Mouse (Mus musculus) hindbrain, embryonic 14.5 days (tissue): ENCODE results near the gene Clec2d. TPM values are rescaled to one million over a fixed set of nuclear protein-coding genes. Genes with fewer than 3 reads are reported as not detected.

Source experiments
- ATAC-seq: fragments of 200-750 bp; cut with Nextera tagmentation; 2 replicates; pipeline ENCODE4 v1.8.0; 2017; ENCODE audit warnings: moderate number of reproducible peaks, mild to moderate bottlenecking, moderate TSS enrichment, moderate library complexity; ENCODE audit not compliant: low FRiP score
- DNase-seq: peaks from one replicate; pipeline ENCODE4 v3.0.0-alpha.2; 2015; ENCODE audit warnings: low spot score
- H3K27ac ChIP-seq: fragments of 300-500 bp; sonication (generic); 2 replicates; pipeline ENCODE4 v1.5.1; 2014; ENCODE audit warnings: mild to moderate bottlenecking, moderate library complexity
- H3K27me3 ChIP-seq: fragments of 300-500 bp; sonication (generic); 2 replicates; pipeline ENCODE4 v1.6.1; 2014; ENCODE audit warnings: mild to moderate bottlenecking, low read length, mixed read lengths; ENCODE audit not compliant: control insufficient read depth, insufficient read depth
- H3K36me3 ChIP-seq: fragments of 300-500 bp; sonication (generic); replicated peaks from 2 replicates; pipeline ENCODE4 v1.6.1; 2014; ENCODE audit not compliant: control insufficient read depth, insufficient read depth
- H3K4me1 ChIP-seq: fragments of 300-500 bp; sonication (generic); replicated peaks from 2 replicates; pipeline ENCODE4 v1.6.1; 2014; ENCODE audit warnings: antibody characterized with exemption, low read length, mixed read lengths; ENCODE audit not compliant: control insufficient read depth, insufficient read depth
- H3K4me2 ChIP-seq: fragments of 300-500 bp; sonication (generic); replicated peaks from 2 replicates; pipeline ENCODE4 v1.6.1; 2014; ENCODE audit warnings: mild to moderate bottlenecking, moderate library complexity
- H3K4me3 ChIP-seq: fragments of 300-500 bp; sonication (generic); replicated peaks from 2 replicates; pipeline ENCODE4 v1.5.1; 2014; ENCODE audit warnings: mild to moderate bottlenecking, low read length
- H3K9ac ChIP-seq: fragments of 300-500 bp; sonication (generic); 2 replicates; pipeline ENCODE4 v1.6.1; 2014
- H3K9me3 ChIP-seq: fragments of 300-500 bp; sonication (generic); 2 replicates; pipeline ENCODE4 v1.6.1; 2016; ENCODE audit warnings: low read length; ENCODE audit not compliant: control insufficient read depth
- WGBS: fragments of 180-500 bp; shearing (Covaris S2); extraction: QIAGEN DNeasy Blood & Tissue Kit; methylation state at CpG from one replicate; pipeline ENCODE4 v1.1.7; 2014; 5-methylcytosine and 5-hydroxymethylcytosine counted together
- polyA plus RNA-seq: library from polyadenylated mRNA; unstranded; fragments of >200 nt; fragmentation: Nextera tagmentation; extraction: Ambion mirVana; gene quantifications from 2 replicates; pipeline ENCODE4 v1.2.1, GENCODE M21; 2014

Gene Clec2d
- polyA plus RNA-seq, 1 experiment from 2014 or later = 0.37 TPM

DNA sequence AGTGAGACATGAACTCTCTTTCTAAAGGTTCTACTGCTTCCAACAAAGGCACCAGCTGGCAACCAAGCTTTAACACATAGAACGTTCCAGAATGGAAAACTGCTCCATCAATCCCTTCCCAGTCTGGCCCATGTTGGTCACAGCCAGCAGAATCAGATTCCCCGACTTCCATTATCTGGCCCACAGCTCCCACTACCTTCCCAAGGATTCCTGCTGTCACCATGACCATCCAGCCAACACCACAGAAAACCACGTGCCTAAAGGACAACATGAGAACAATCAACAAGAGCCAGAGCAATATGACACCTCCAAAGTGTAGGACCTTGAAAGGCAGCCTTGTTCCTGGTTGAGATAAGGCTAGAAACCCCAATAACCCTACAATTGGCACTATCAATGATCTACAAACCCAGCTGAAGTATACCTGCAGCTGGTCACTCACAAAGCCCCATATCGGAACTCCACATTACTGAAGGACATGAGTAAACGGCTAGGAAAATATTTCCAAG is 37.8 kb downstream of the Clec2d start:
- no peak overlapping the region for H3K4me2 ChIP-seq
- H3K36me3 ChIP-seq = no peaks in the 10 kb centered on the region
- no peak overlapping the region for H3K27ac ChIP-seq
- no peaks in the 10 kb centered on the region for H3K4me1 ChIP-seq
- no peaks in the 10 kb centered on the region for H3K27me3 ChIP-seq
- 89% methylated on average over 5 of the region's 5 CpGs for WGBS
- no peaks in the 10 kb centered on the region for H3K9me3 ChIP-seq
- H3K4me3 ChIP-seq = no peak overlapping the region
- ATAC-seq = no peak
- no peak overlapping the region for H3K9ac ChIP-seq
- no peak for DNase-seq

DNA sequence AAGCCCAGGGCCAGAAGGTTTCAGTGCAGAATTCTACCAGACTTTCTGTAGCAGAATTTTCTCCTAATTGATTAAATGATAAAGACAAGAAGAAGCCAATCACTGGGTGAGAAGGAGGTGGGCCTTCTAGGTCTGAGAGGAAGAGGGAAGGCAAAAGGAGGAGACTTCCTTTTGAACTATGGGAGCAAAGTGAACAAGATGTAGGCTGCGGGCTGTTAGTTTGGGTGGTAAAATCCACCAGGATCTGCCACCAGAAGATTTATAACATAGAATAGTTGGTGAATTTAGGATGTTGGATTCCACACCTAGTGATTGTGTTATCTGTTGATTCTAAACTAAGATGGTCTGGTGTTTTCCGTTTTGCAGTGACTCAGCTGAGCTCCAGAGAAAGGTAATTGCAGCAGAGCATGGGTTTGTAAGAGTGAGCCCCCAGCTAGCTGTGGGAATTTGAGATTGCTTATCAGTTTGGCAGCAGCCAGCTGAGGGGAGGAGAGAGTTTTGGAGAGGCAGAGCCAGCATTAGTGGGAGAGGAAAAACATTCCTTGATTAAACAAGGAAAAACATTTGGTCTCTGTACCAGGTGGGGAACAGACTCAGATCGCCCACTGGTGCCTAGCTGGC is 39.6 kb downstream of the Clec2d start:
- Histone ChIP-seq H3K9ac (no peak overlapping the region), H3K27ac (no peak overlapping the region), H3K27me3 (no peaks in the 10 kb centered on the region), H3K9me3 (no peaks in the 10 kb centered on the region), H3K4me3 (no peak overlapping the region), H3K4me1 (no peaks in the 10 kb centered on the region), H3K4me2 (no peak overlapping the region), H3K36me3 (no peaks in the 10 kb centered on the region)
- 87% methylated on average over 3 of the region's 3 CpGs for WGBS
- ATAC-seq = no peak
- DNase-seq = no peak

DNA sequence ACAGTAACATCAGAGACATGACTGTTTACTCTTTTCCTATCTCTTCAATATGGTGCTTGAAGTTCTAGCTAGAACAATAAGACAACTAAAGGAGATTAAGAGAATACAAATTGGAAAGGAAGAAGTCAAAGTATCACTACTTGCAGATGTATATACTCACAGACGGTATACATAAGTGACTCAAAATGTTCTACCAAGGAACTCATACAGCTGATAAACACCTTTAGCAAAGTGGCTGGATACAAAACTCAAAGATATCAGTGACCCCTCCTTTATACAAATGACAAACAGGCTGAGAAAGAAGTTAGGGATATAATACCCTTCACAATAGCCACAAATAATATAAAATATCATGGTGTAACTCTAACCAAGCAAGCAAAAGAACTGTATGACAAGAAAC is 40.6 kb downstream of the Clec2d start:
- ATAC-seq (no peak), DNase-seq (no peak)
- Histone ChIP-seq H3K9ac (no peak overlapping the region), H3K27me3 (no peaks in the 10 kb centered on the region), H3K27ac (no peak overlapping the region), H3K4me3 (no peak overlapping the region), H3K4me2 (no peak overlapping the region), H3K36me3 (no peaks in the 10 kb centered on the region), H3K9me3 (no peaks in the 10 kb centered on the region), H3K4me1 (no peaks in the 10 kb centered on the region)
- 93% methylated on average over 1 of the region's 1 CpGs for WGBS

DNA sequence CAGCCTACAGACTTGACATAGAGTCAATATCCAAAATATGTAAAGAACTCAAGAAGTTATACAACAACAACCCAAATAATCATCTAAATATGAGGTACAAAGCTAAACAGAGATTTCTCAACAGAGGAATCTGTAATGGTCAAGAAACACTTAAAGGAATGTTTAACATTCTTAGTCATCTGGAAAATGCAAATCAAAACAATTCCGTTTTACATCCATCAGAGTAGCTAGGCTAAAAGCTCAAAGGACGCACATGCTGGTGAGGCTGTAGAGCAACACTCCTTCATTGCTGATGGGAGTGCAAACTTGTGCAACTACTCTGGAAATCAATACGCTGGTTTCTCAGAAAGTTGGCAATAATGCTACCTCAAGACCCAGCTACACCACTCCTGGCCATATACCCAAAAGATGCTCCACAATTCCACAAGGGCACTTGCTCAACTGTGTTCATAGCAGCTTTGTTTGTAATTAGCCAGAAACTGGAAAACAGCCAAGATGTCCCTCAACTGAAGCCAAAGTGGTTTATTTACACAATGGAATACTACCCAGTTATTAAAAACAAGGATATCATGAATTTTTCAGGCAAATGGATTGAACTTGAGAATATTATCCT is 41.9 kb downstream of the Clec2d start:
- Histone ChIP-seq H3K4me3 (no peak overlapping the region), H3K27ac (no peak overlapping the region), H3K4me1 (no peaks in the 10 kb centered on the region), H3K9me3 (no peaks in the 10 kb centered on the region), H3K4me2 (no peak overlapping the region), H3K9ac (no peak overlapping the region), H3K27me3 (no peaks in the 10 kb centered on the region), H3K36me3 (no peaks in the 10 kb centered on the region)
- no peak for DNase-seq
- no peak for ATAC-seq
- 92% methylated on average over 3 of the region's 3 CpGs for WGBS

DNA sequence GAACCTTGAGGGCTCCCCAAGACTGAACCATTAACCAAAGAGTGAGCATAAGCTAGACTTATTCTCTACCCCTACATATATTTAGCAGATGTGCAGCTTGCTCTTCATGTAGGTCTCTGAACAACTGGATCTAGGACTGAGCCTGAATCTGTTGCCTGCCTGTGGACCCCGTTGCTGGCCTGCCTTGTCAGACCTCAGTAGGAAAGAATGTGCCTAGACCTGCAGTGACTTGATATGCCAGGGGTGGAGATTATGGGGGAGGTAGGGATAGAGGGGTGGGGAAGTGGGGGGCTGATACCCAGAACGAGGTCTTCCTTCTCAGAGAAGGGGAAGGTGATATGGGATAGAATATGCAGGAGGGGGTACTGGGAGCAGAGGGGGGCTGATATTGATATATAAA is 43.2 kb downstream of the Clec2d start:
- ATAC-seq (no peak), DNase-seq (no peak)
- Histone ChIP-seq H3K9me3 (no peaks in the 10 kb centered on the region), H3K4me1 (no peaks in the 10 kb centered on the region), H3K4me3 (no peak overlapping the region), H3K9ac (no peak overlapping the region), H3K27ac (no peak overlapping the region), H3K4me2 (no peak overlapping the region), H3K36me3 (no peaks in the 10 kb centered on the region), H3K27me3 (no peaks in the 10 kb centered on the region)
- WGBS = 75% methylated on average over 2 of the region's 2 CpGs

DNA sequence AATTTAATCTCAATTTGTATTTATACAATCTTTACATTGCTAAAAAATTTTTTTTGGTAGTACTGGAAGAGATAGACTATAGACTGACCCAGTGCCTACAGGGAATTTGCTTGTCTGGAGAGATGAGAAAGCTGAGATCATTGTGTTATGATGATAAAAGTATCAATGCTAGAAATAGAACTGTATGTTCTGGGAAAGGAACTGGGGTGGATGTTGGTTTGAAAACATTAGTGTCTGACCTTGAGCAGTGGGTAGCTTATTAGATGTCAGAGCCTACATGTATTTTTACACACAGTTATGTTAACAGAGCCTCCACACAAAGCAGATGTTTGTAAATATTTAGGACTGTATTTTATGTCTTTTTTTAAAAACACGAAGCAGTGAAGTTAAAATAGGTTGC is 43.7 kb downstream of the Clec2d start:
- DNase-seq (no peak), ATAC-seq (no peak)
- no peak overlapping the region for H3K27ac ChIP-seq
- H3K9ac ChIP-seq = no peak overlapping the region
- no peaks in the 10 kb centered on the region for H3K9me3 ChIP-seq
- no peak overlapping the region for H3K4me3 ChIP-seq
- H3K36me3 ChIP-seq = no peaks in the 10 kb centered on the region
- H3K4me2 ChIP-seq = no peak overlapping the region
- H3K4me1 ChIP-seq = no peaks in the 10 kb centered on the region
- no peaks in the 10 kb centered on the region for H3K27me3 ChIP-seq
- WGBS = 89% methylated on average over 1 of the region's 1 CpGs

DNA sequence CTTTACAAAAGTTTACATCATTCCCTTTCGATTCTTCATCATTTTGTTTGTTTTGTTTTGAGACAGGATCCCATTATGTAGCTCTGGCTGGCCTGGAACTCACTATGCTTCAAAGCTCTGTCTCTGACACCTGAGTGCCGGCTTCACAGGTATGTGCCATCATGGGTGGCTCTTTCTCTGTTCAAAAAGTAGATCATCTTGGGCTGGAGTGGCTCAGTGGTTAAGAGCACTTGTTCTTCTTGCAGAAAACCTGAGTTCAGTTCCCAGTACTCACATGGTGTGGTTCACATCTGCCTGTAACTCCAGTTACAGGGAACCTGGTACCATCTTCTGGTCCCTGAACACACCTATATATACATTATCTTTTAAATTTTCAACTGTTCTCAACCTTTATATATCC is 44.7 kb downstream of the Clec2d start:
- Histone ChIP-seq H3K9ac (no peak overlapping the region), H3K4me2 (no peak overlapping the region), H3K4me3 (no peak overlapping the region), H3K27me3 (no peaks in the 10 kb centered on the region), H3K36me3 (no peaks in the 10 kb centered on the region), H3K27ac (no peak overlapping the region), H3K4me1 (no peaks in the 10 kb centered on the region), H3K9me3 (no peaks in the 10 kb centered on the region)
- ATAC-seq (no peak), DNase-seq (no peak)
- WGBS = 85% methylated on average over 2 of the region's 2 CpGs

DNA sequence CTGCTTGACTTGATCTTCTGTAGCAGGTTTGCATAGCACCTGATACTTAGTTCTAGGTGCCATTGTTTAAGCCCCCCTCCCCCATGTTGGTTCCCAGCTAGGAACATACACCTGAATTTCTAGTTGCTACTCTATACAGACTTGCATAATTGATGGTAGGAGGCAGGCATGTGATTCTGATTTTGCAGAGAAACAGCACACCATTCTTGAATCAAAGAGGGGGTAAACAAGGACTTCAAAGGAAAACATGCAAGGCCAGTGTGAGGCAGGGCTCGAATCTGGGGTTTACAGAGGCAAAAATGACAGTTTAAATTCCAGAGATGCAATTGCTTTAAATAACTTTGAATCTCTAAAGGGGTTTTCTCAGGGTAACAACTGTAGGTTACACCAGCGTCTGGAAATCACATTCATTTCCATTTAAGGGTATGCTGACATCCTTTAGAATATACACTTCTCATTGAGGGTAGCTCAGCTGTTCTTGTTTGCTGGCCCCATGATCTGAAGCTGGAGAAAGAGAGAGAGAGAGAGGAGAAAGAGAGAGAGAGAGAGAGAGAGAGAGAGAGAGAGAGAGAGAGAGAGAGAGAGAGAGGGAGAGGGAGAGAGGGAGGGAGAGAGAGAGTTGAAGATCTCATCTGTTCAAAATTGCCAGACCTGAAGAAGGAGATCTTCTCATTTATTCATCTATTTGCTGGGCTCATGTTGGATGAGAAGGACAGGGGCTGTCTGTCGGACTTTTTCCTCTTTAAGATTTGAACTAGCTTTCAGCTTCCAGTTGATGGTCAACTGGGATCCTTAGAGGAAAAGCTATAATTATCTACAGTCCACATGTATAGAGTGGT is 48.7 kb downstream of the Clec2d start:
- DNase-seq (no peak), ATAC-seq (no peak)
- peak overlapping the region; percentile 36; the same call in 1 of the 2 replicates for H3K27ac ChIP-seq
- no peak overlapping the region for H3K4me2 ChIP-seq
- H3K4me3 ChIP-seq = no peak overlapping the region
- WGBS = 62% methylated on average over 3 of the region's 3 CpGs
- H3K9ac ChIP-seq = no peak overlapping the region
- no peaks in the 10 kb centered on the region for H3K4me1 ChIP-seq
- no peaks in the 10 kb centered on the region for H3K36me3 ChIP-seq
- H3K27me3 ChIP-seq = no peaks in the 10 kb centered on the region
- no peaks in the 10 kb centered on the region for H3K9me3 ChIP-seq

DNA sequence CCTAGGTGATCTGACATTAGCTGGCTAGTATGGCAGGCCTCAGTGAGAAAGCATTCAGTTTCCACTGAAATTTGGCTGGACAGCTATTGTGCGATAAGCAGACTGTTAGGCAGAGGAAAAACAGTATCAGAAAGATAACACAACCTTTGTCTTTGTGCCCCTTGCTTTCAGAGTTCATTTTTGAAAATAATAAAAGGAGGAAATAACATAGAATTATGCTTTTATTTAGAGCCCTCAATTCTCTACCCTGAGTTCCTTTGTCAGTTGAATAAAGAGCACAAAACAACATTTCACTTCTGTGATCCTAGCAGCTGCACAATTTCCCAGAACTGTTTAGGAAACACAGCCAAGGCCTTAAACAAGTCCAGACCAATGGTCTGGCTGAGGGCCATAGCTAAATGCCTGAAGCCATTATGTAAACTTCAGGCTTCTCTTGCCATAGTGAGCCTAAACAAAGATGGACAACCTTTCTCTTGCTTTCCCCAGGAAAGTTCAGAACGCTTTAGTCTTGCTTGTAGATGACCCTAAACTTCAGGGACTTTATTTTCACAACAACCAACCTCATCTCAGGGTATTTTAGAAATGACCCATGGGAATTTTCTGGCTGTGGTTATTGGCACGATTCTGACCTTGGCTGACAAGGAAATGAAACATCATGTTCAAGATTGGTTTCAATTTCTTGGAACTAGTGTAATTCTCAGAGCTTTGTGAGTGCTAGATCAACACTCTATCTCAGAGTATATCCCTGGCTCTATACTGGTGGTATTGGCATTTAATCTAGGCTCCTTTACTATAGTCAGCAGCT is 49.6 kb downstream of the Clec2d start:
- H3K9me3 ChIP-seq = no peaks in the 10 kb centered on the region
- 71% methylated on average over 3 of the region's 3 CpGs for WGBS
- H3K9ac ChIP-seq = no peak overlapping the region
- peak; percentile 49 for DNase-seq
- peak overlapping the region; percentile 36; the same call in 1 of the 2 replicates for H3K27ac ChIP-seq
- no peak overlapping the region for H3K4me3 ChIP-seq
- no peaks in the 10 kb centered on the region for H3K27me3 ChIP-seq
- no peaks in the 10 kb centered on the region for H3K4me1 ChIP-seq
- no peak overlapping the region for H3K4me2 ChIP-seq
- ATAC-seq = 0 out of 2 replicates have a peak, but pooled peaks have one; percentile 55
- no peaks in the 10 kb centered on the region for H3K36me3 ChIP-seq
